Mouse (Mus musculus) ES-Bruce4 (cell line): Measurements from ENCODE around the gene Sdhc.

ENCODE experiments used
- CTCF ChIP-seq: IDR thresholded peaks from one replicate; pipeline ENCODE4 v1.8.1; 2011; ENCODE audit warnings: low read depth, low read length
- EP300 ChIP-seq: IDR thresholded peaks from 2 replicates; pipeline ENCODE4 v1.6.1; 2011; ENCODE audit warnings: low read depth, low read length; ENCODE audit not compliant: insufficient read depth
- POLR2A ChIP-seq: IDR thresholded peaks from one replicate; pipeline ENCODE4 v1.8.1; 2011; ENCODE audit warnings: low read length; ENCODE audit not compliant: insufficient read depth

DNA sequence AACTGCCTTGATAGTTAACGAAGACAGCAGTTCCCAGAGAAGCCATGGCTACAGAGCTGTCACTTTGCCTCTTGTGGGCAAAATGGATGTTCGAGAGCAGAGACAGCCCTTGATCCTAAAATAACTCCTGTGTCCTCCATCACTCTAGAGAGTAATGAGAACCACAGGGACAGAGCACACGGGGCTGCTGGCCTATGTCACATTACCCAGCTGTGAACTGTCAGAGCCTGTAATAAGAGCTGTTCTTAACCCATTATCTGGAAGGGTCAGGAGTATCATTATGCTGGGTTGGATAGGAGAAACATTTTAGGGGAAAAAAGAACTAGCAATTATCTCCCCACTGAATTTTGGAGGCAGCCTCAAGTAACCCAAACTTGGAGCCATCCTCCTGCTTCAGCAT is 29.5 kb downstream of the Sdhc start:
- TF ChIP-seq CTCF, result no peak
- TF ChIP-seq EP300, result no peak
- TF ChIP-seq POLR2A, result no peak
